Mouse (Mus musculus): ENCODE results near the gene Gm20388.

GRCm38 (mm10) chr8:121734262-121734661 is 1823.6 kb downstream of the Gm20388 start:
- TF ChIP-seq POLR2A (IDR thresholded peaks at IDR 0.05; ENCODE audit: insufficient read depth, low read length) (no peak), CTCF (IDR thresholded peaks at IDR 0.05; ENCODE audit: low read depth, low read length) (no peak)

Measured in ES-Bruce4 (cell line).